Mouse (Mus musculus) erythroblast, embryonic 14.5 days (primary cell): ENCODE results near the gene Pdzrn3. TPM values are rescaled to one million over a fixed set of nuclear protein-coding genes. Genes with fewer than 3 reads are reported as not detected.

ENCODE experiments used
- H3K27me3 ChIP-seq: 2 replicates; pipeline ENCODE4 v1.6.1; 2012; ENCODE audit warnings: inconsistent platforms; ENCODE audit not compliant: control insufficient read depth
- H3K36me3 ChIP-seq: 2 replicates; pipeline ENCODE4 v1.6.1; 2012; ENCODE audit warnings: mild to moderate bottlenecking, inconsistent platforms; ENCODE audit not compliant: control insufficient read depth
- H3K4me1 ChIP-seq: 2 replicates; pipeline ENCODE4 v1.6.1; 2012; ENCODE audit warnings: inconsistent platforms; ENCODE audit not compliant: control insufficient read depth
- H3K4me3 ChIP-seq: replicated peaks from 2 replicates; pipeline ENCODE3; 2012; ENCODE audit warnings: moderate library complexity, mild to moderate bottlenecking, inconsistent platforms
- H3K9me3 ChIP-seq: 2 replicates; pipeline ENCODE4 v1.6.1; 2012; ENCODE audit warnings: low read length, inconsistent platforms, mixed read lengths; ENCODE audit not compliant: control insufficient read depth
- GATA1 ChIP-seq: IDR thresholded peaks from 2 replicates; pipeline ENCODE4 v1.6.1; 2012; ENCODE audit warnings: low read length, inconsistent platforms, mixed read lengths
- TAL1 ChIP-seq: IDR thresholded peaks from 3 replicates; pipeline ENCODE4 v1.6.1; 2012; ENCODE audit warnings: low read length, inconsistent platforms, mixed read lengths
- polyA plus RNA-seq: library from polyadenylated mRNA; stranded (reverse); fragments of >175 nt; gene quantifications from 2 replicates; pipeline ENCODE4 v1.2.3, GENCODE M21; 2012

Pdzrn3 gene
- polyA plus RNA-seq, 1 experiment, result not detected

GRCm38 (mm10) chr6:101108951-101109350, 268.7 kb downstream of the Pdzrn3 start:
- H3K4me1 ChIP-seq, result no peaks in the 10 kb centered on the region
- H3K27me3 ChIP-seq, result no peaks in the 10 kb centered on the region
- H3K36me3 ChIP-seq, result no peaks in the 10 kb centered on the region
- TF ChIP-seq TAL1 (no peak), GATA1 (no peak)
- no peaks in the 10 kb centered on the region for H3K9me3 ChIP-seq
- no peak overlapping the region for H3K4me3 ChIP-seq

GRCm38 (mm10) chr6:101103506-101103905, 274.2 kb downstream of the Pdzrn3 start:
- TF ChIP-seq TAL1, result no peak
- no peak for TF ChIP-seq GATA1
- H3K4me3 ChIP-seq, result no peak overlapping the region
- H3K36me3 ChIP-seq, result no peaks in the 10 kb centered on the region
- peaks cover 3% of the 10 kb centered on the region; the same call in 1 of the 2 replicates for H3K9me3 ChIP-seq
- H3K27me3 ChIP-seq, result no peaks in the 10 kb centered on the region
- H3K4me1 ChIP-seq, result no peaks in the 10 kb centered on the region

- no peaks in the 10 kb centered on the region for H3K36me3 ChIP-seq
- H3K9me3 ChIP-seq, result peaks cover 3% of the 10 kb centered on the region; the same call in 1 of the 2 replicates
- H3K4me1 ChIP-seq, result no peaks in the 10 kb centered on the region
- no peaks in the 10 kb centered on the region for H3K27me3 ChIP-seq
- no peak for TF ChIP-seq GATA1
- TF ChIP-seq TAL1, result no peak
- H3K4me3 ChIP-seq, result no peak overlapping the region
Observed at GRCm38 (mm10) chr6:101101709-101102654, 275.7 kb downstream of the Pdzrn3 start.
